Mouse (Mus musculus): ENCODE results near the gene Prkcb. TPM values are rescaled to one million over a fixed set of nuclear protein-coding genes. Genes with fewer than 3 reads are reported as not detected.
A peak's percentile ranks its signal among the peaks of the same experiment; 100 is the strongest.

The Prkcb gene
- total RNA-seq, 2 experiments from 2014 or later = 20.8 to 22.0 TPM

GRCm38 (mm10) chr7:122452671-122453070, 164.1 kb downstream of the Prkcb start:
- DNase-seq (ENCODE audit: low spot score in 2 of 2) = no peak

GRCm38 (mm10) chr7:122459203-122459965, 170.8 kb downstream of the Prkcb start:
- DNase-seq (ENCODE audit: low spot score in 2 of 2) = peak; percentile 56 to 63

- no peak for DNase-seq (ENCODE audit: low spot score in 2 of 2)
These were observed 171.5 kb downstream of the Prkcb start for GRCm38 (mm10) chr7:122460020-122460419.

GRCm38 (mm10) chr7:122465823-122466549, 177.4 kb downstream of the Prkcb start:
- DNase-seq (ENCODE audit: low spot score in 2 of 2) = no peak

GRCm38 (mm10) chr7:122466722-122467121, 178.2 kb downstream of the Prkcb start:
- DNase-seq (ENCODE audit: low spot score in 2 of 2) = no peak

- no peak for DNase-seq (ENCODE audit: low spot score in 2 of 2)
These were observed 179.3 kb downstream of the Prkcb start for GRCm38 (mm10) chr7:122467831-122468230.

- peak; percentile 19 to 50 for DNase-seq (ENCODE audit: low spot score in 2 of 2)
These were observed 182.1 kb downstream of the Prkcb start for GRCm38 (mm10) chr7:122470370-122471280.

- no peak for DNase-seq (ENCODE audit: low spot score in 2 of 2)
These were observed 183.7 kb downstream of the Prkcb start for GRCm38 (mm10) chr7:122472223-122472622.

- no peak for DNase-seq (ENCODE audit: low spot score in 2 of 2)
These were observed 186.5 kb downstream of the Prkcb start for GRCm38 (mm10) chr7:122475038-122475437.

GRCm38 (mm10) chr7:122476697-122477096, 188.1 kb downstream of the Prkcb start:
- DNase-seq (ENCODE audit: low spot score in 2 of 2) = no peak

GRCm38 (mm10) chr7:122477118-122477517, 188.6 kb downstream of the Prkcb start:
- no peak for DNase-seq (ENCODE audit: low spot score in 2 of 2)

GRCm38 (mm10) chr7:122477566-122478564, 189.3 kb downstream of the Prkcb start:
- DNase-seq (ENCODE audit: low spot score in 2 of 2) = no peak

GRCm38 (mm10) chr7:122483949-122484348, 195.4 kb downstream of the Prkcb start:
- no peak for DNase-seq (ENCODE audit: low spot score in 2 of 2)

- DNase-seq (ENCODE audit: low spot score in 2 of 2) = no peak
These were observed 199.5 kb downstream of the Prkcb start for GRCm38 (mm10) chr7:122487929-122488571.

- DNase-seq (ENCODE audit: low spot score in 2 of 2) = no peak
These were observed 203.5 kb downstream of the Prkcb start for GRCm38 (mm10) chr7:122492041-122492440.

- DNase-seq (ENCODE audit: low spot score in 2 of 2) = no peak
These were observed 204.4 kb downstream of the Prkcb start for GRCm38 (mm10) chr7:122492936-122493335.

GRCm38 (mm10) chr7:122494088-122494487, 205.5 kb downstream of the Prkcb start:
- no peak for DNase-seq (ENCODE audit: low spot score in 2 of 2)

- DNase-seq (ENCODE audit: low spot score in 2 of 2) = no peak
These were observed 209.0 kb downstream of the Prkcb start for GRCm38 (mm10) chr7:122497516-122497915.

- no peak for DNase-seq (ENCODE audit: low spot score in 2 of 2)
These were observed 209.9 kb downstream of the Prkcb start for GRCm38 (mm10) chr7:122498461-122498860.

Data from adrenal gland, postnatal 4 days (tissue).